Mouse (Mus musculus): Measurements from ENCODE around the gene Lrp6.

- TF ChIP-seq CTCF (IDR thresholded peaks at IDR 0.05; ENCODE audit: low read depth) (no peak), EP300 (IDR thresholded peaks at IDR 0.05; ENCODE audit: low read depth) (no peak)
These were observed 116.1 kb downstream of the Lrp6 start for GRCm38 (mm10) chr6:134450661-134451119.
